Mouse (Mus musculus): ENCODE data around the gene Zfp597.
"Not testable (repeated sequence)": the region's sequence is repeated elsewhere in the genome, so short reads cannot be mapped to it uniquely, and the experiment has no call there.

The Zfp597 gene

DNA sequence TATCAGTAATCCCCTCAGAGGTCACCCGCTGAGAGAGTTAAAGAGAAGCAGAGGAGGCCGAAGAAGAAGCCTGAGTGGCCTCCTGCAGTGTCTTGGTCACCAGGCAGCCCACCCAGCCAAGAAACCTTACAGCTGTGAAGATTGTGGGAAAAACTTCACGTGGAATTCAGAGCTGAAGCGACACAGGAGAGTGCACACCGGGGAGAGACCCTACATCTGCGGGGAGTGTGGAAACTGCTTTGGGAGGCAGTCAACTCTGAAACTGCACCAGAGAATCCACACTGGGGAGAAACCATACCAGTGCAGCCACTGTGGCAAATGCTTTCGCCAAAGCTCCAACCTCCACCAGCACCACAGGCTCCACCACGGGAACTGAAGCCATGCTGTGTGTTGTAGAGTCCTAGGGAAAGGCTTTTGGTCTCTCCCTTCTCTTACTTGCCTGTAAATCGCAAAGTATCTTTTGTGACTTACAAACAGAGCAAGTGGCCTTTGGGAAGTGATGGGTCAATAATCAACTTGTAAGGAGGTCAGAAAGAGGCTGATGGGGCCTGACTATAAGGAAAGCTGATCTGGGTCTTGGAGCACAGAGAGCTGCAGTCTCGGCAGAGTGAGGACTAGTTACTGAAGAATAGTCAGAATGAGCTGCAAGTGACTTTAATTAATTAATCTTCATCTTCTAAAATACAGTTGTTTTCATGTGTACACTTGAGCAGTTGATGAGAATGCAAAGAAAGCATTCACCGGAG, 29.8 kb downstream of the Zfp597 start:
- no peak for DNase-seq

- no peak for DNase-seq
Measured at GRCm38 (mm10) chr16:3852586-3852985, 31.8 kb downstream of the Zfp597 start.

DNA sequence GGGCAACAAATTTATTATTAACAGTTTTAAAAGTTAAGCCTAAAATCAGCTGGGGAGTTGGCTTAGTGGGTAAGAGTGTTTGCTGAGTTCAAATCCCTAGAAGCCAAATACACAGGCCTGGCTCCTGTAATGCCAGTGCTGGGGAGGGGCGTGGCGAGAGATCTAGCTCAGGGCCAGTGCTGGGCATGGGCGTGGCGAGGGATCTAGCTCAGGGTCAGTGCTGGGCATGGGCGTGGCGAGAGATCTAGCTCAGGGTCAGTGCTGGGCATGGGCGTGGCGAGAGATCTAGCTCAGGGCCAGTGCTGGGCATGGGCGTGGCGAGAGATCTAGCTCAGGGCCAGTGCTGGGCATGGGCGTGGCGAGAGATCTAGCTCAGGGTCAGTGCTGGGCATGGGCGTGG, 33.1 kb downstream of the Zfp597 start:
- DNase-seq = not testable (repeated sequence)

GRCm38 (mm10) chr16:3848416-3848815, 35.9 kb downstream of the Zfp597 start:
- DNase-seq = no peak

- DNase-seq = no peak
Measured at GRCm38 (mm10) chr16:3847871-3848270, 36.5 kb downstream of the Zfp597 start.

- peak; percentile 97 for DNase-seq
Measured at GRCm38 (mm10) chr16:3846711-3847518, 37.4 kb downstream of the Zfp597 start, which contains the start of gene Zfp174. TSS of gene Zfp174 (plus strand) at chr16:3847268.

- no peak for DNase-seq
Measured at GRCm38 (mm10) chr16:3843796-3844195, 40.6 kb downstream of the Zfp597 start.

- no peak for DNase-seq
Measured at GRCm38 (mm10) chr16:3842989-3843388, 41.4 kb downstream of the Zfp597 start.

GRCm38 (mm10) chr16:3839157-3839885, 45.0 kb downstream of the Zfp597 start:
- DNase-seq = peak; percentile 53

- no peak for DNase-seq
Measured at GRCm38 (mm10) chr16:3835461-3835860, 48.9 kb downstream of the Zfp597 start.

GRCm38 (mm10) chr16:3830588-3831109, 53.7 kb downstream of the Zfp597 start, which contains the start of gene Olfr15:
TSS of gene Olfr15 (plus strand) at chr16:3830878.
- no peak for DNase-seq

- no peak for DNase-seq
Measured at GRCm38 (mm10) chr16:3829727-3830126, 54.6 kb downstream of the Zfp597 start.

- DNase-seq = no peak
Measured at GRCm38 (mm10) chr16:3828021-3828420, 56.3 kb downstream of the Zfp597 start.

- no peak for DNase-seq
Measured at GRCm38 (mm10) chr16:3820202-3820601, 64.2 kb downstream of the Zfp597 start.

DNA sequence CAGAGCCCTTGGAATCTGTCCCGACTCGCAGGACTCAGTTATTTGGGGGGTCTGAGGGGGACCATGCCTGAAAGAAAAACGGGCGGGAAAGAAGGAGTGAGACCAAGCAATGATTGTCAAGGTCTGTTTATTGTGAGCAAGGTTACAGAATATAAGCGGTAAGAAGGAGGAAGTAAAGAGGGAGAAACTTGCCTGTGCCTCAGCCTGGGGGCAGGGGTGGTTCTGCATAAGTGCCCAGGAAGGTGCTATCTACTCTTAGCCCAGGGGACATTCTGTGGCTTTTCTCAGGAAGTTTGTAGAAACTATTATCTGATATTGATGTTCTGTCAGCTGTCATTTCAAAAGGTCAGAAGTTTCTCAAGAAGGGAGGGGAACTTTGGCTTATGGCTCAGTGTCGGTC, 69.7 kb downstream of the Zfp597 start:
- not testable (repeated sequence) for DNase-seq

All from kidney, postnatal 14 days (tissue).